Mouse (Mus musculus) neural tube, embryonic 13.5 days (tissue): Measurements from ENCODE around the gene Unc79. TPM values are rescaled to one million over a fixed set of nuclear protein-coding genes. Genes with fewer than 3 reads are reported as not detected.

ENCODE experiments used
- ATAC-seq: fragments of 200-750 bp; cut with Nextera tagmentation; 2 replicates; pipeline ENCODE4 v1.8.0; 2017; ENCODE audit warnings: low read depth, mild to moderate bottlenecking, moderate TSS enrichment, moderate library complexity
- H3K27ac ChIP-seq: fragments of 300-500 bp; sonication (generic); replicated peaks from 2 replicates; pipeline ENCODE4 v1.5.1; 2015; ENCODE audit warnings: moderate library complexity, mild to moderate bottlenecking, inconsistent platforms
- H3K27me3 ChIP-seq: fragments of 300-500 bp; sonication (generic); 2 replicates; pipeline ENCODE4 v1.6.1; 2015; ENCODE audit warnings: mild to moderate bottlenecking, inconsistent platforms
- H3K36me3 ChIP-seq: fragments of 300-500 bp; sonication (generic); 2 replicates; pipeline ENCODE4 v1.6.1; 2015; ENCODE audit warnings: mild to moderate bottlenecking, inconsistent platforms
- H3K4me1 ChIP-seq: fragments of 300-500 bp; sonication (generic); replicated peaks from 2 replicates; pipeline ENCODE4 v1.6.1; 2015; ENCODE audit warnings: inconsistent platforms
- H3K4me2 ChIP-seq: fragments of 300-500 bp; sonication (generic); 2 replicates; pipeline ENCODE4 v1.6.1; 2015; ENCODE audit warnings: inconsistent platforms, mild to moderate bottlenecking, moderate library complexity
- H3K4me3 ChIP-seq: fragments of 300-500 bp; sonication (generic); 2 replicates; pipeline ENCODE4 v1.5.1; 2015; ENCODE audit warnings: mild to moderate bottlenecking, inconsistent platforms
- H3K9ac ChIP-seq: fragments of 300-500 bp; sonication (generic); 2 replicates; pipeline ENCODE4 v1.6.1; 2015; ENCODE audit warnings: moderate library complexity, mild to moderate bottlenecking, inconsistent platforms
- H3K9me3 ChIP-seq: fragments of 300-500 bp; sonication (generic); 2 replicates; pipeline ENCODE4 v1.6.1; 2016; ENCODE audit warnings: inconsistent platforms
- WGBS: fragments of 180-500 bp; shearing (Covaris S2); methylation state at CpG from one replicate; pipeline ENCODE4 v1.1.7; 2015; 5-methylcytosine and 5-hydroxymethylcytosine counted together
- microRNA-seq: library from miRNA; unstranded; fragments of <30 nt; microRNA quantifications from one replicate; pipeline ENCODE4, GENCODE M21; 2016
- polyA plus RNA-seq: library from polyadenylated mRNA; unstranded; fragments of >200 nt; fragmentation: Nextera tagmentation; extraction: Ambion mirVana; gene quantifications from 2 replicates; pipeline ENCODE4 v1.2.1, GENCODE M21; 2015

Gene Unc79
- polyA plus RNA-seq, 1 experiment from 2014 or later = 5.8 TPM

GRCm38 (mm10) chr12:103215877-103216610, 267.4 kb downstream of the Unc79 start:
- H3K27ac ChIP-seq = 0 out of 2 replicates have a peak overlapping the region, but pooled peaks have one; percentile 28
- ATAC-seq = no peak
- no peak overlapping the region for H3K4me3 ChIP-seq
- H3K36me3 ChIP-seq = no peaks in the 10 kb centered on the region
- no peaks in the 10 kb centered on the region for H3K27me3 ChIP-seq
- no peak overlapping the region for H3K9ac ChIP-seq
- WGBS = 67% methylated on average over 6 of the region's 6 CpGs
- H3K4me1 ChIP-seq = peaks cover 38% of the 10 kb centered on the region
- H3K9me3 ChIP-seq = no peaks in the 10 kb centered on the region
- H3K4me2 ChIP-seq = no peak overlapping the region

GRCm38 (mm10) chr12:103223671-103224070, 275.0 kb downstream of the Unc79 start:
- H3K27me3 ChIP-seq = no peaks in the 10 kb centered on the region
- H3K4me3 ChIP-seq = no peak overlapping the region
- H3K9me3 ChIP-seq = no peaks in the 10 kb centered on the region
- no peak overlapping the region for H3K9ac ChIP-seq
- H3K27ac ChIP-seq = no peak overlapping the region
- H3K4me2 ChIP-seq = no peak overlapping the region
- WGBS = 87% methylated on average over 9 of the region's 9 CpGs
- H3K4me1 ChIP-seq = 0 out of 2 replicates have a peak, but pooled peaks cover 8% of the 10 kb centered on the region
- ATAC-seq = no peak
- H3K36me3 ChIP-seq = no peaks in the 10 kb centered on the region

- ATAC-seq = no peak
- Histone ChIP-seq H3K4me2 (no peak overlapping the region), H3K36me3 (no peaks in the 10 kb centered on the region), H3K27me3 (no peaks in the 10 kb centered on the region), H3K27ac (no peak overlapping the region), H3K9ac (no peak overlapping the region), H3K4me1 (0 out of 2 replicates have a peak, but pooled peaks cover 8% of the 10 kb centered on the region), H3K9me3 (no peaks in the 10 kb centered on the region), H3K4me3 (no peak overlapping the region)
- 88% methylated on average over 4 of the region's 4 CpGs for WGBS
These were observed 277.5 kb downstream of the Unc79 start for GRCm38 (mm10) chr12:103226121-103226520.

GRCm38 (mm10) chr12:103229058-103229457, 280.4 kb downstream of the Unc79 start:
- no peaks in the 10 kb centered on the region for H3K4me1 ChIP-seq
- H3K9me3 ChIP-seq = no peaks in the 10 kb centered on the region
- no peaks in the 10 kb centered on the region for H3K36me3 ChIP-seq
- no peak overlapping the region for H3K4me3 ChIP-seq
- H3K27me3 ChIP-seq = no peaks in the 10 kb centered on the region
- H3K27ac ChIP-seq = no peak overlapping the region
- ATAC-seq = no peak
- H3K9ac ChIP-seq = no peak overlapping the region
- H3K4me2 ChIP-seq = no peak overlapping the region
- WGBS = 90% methylated on average over 4 of the region's 4 CpGs

Small RNA genes lying within 50 kb of the gene (microRNA-seq; reads per million reads assigned to microRNA genes)
- gene Gm44324 = not detected

Other genes starting within 250 kb of the Unc79 start
- gene Itpk1, start 243.9 kb upstream of the Unc79 start, polyA plus RNA-seq = 30.9 and 34.0 TPM in 2 replicates
- gene Moap1, start 205.2 kb upstream of the Unc79 start, polyA plus RNA-seq = 53.0 and 58.6 TPM in 2 replicates
- 11.0 and 13.3 TPM in 2 replicates for gene Tmem251, start 205.1 kb upstream of the Unc79 start, polyA plus RNA-seq
- gene Gm28051, start 191.1 kb upstream of the Unc79 start, polyA plus RNA-seq = not detected in 2 replicates
- gene Gon7, start 191.1 kb upstream of the Unc79 start, polyA plus RNA-seq = 50.3 and 50.8 TPM in 2 replicates
- gene Ubr7, start 190.9 kb upstream of the Unc79 start, polyA plus RNA-seq = 39.0 and 40.9 TPM in 2 replicates
- 37.6 and 41.3 TPM in 2 replicates for gene Gm20604, start 190.2 kb upstream of the Unc79 start, polyA plus RNA-seq
- 14.0 and 15.2 TPM in 2 replicates for gene Btbd7, start 70.4 kb upstream of the Unc79 start, polyA plus RNA-seq
- not detected in 2 replicates for gene Cox8c, start 49.5 kb upstream of the Unc79 start, polyA plus RNA-seq